Mouse (Mus musculus) R1 (cell line): ENCODE results near the gene Gemin5.
"Not testable (repeated sequence)": the region's sequence is repeated elsewhere in the genome, so short reads cannot be mapped to it uniquely, and the experiment has no call there.

Source experiments
- DNase-seq: peaks from one replicate; pipeline ENCODE4 v3.0.0-alpha.2; 2018; ENCODE audit warnings: low read depth, low spot score

Gemin5 gene

GRCm38 (mm10) chr11:58168167-58168915, at the start of gene Gemin5:
TSS of gene Gemin5 (minus strand) at chr11:58168539.
- DNase-seq: peak; percentile 89

DNA sequence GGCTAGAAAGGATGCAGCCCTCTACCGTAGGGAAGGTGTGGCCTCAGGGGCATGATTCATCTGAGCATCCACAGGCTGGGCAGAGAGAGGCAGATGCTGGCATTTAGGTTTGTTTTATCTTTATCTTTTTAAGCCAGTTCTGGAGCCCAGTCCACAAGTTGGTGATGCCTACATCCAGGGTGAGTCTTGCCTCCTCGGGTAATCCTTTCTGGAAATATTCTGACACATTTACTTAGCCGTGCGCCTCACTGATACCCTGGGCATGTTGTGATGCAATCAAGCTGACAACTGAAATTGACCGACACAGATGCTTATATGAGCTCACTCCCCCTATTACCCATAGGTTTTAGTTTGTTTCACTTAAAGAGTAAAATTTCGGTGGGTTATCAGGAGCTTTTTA, 48.5 kb upstream of the Gemin5 start:
- DNase-seq: no peak

- DNase-seq: no peak
Observed at GRCm38 (mm10) chr11:58215814-58216213, 47.5 kb upstream of the Gemin5 start.

- DNase-seq: not testable (repeated sequence)
Observed at GRCm38 (mm10) chr11:58215049-58215430, 46.7 kb upstream of the Gemin5 start.

DNA sequence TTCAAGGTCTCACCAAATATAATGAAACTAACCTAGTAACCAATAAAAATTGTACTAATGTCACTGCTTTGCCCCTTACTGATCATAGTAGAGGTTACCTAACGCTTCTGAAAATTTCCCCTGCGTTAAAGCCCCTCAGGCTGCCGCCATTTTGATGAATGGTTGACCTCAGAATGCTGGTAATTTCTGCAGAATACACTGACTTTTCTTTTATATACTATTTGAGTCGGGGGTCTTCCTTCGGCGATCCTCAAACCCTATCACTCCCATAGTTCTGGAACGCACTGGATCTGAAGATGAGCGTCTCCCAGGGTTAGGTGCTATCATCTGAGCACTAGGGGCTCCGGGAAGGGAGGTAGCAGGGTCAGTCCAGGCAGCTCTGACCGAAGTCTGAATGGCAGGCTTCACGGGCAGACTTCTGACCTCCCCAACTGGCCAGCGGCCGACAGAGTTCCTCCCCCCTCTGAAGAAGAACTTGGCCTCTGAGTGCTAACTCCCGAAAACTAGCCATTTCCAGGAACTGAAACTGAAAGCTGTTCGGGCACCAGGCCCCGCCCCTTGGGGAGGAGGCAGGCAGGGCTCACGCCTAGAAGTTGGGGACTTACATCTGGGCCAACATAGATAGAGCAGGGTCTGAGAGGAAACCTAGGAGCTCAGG, 46.2 kb upstream of the Gemin5 start:
- peak; percentile 68 for DNase-seq

DNA sequence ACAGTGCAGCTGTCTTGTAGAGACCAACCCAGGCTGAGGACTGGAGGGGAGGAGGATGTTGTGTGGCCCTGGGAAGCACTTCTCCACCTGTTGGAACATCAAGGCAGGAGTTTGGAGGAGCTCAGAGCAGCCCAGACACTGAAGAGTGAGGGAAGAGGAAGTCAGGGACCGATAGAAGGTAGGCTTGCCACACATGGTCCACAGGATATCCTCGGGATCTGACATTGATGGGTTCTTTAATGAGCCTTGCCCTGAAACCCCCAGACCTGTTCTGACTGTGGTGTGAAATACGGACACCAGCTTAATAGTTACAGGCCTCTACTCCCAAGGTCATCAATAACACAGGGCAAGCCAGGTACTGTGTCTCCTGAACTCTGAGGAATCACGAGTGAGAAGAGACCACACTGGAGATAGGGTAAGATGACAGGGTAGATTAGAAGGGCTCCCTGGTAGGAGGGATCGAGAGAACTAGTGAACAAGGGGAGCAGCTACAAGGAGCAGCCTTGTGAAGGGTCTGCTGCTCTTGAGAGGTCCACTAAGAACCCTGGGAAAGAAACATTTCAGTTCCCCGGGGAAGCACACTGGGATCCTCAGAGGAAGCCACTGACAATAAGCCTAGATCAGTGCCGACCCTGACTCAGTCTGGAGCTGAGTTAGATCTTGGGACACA, 45.5 kb upstream of the Gemin5 start:
- no peak for DNase-seq

DNA sequence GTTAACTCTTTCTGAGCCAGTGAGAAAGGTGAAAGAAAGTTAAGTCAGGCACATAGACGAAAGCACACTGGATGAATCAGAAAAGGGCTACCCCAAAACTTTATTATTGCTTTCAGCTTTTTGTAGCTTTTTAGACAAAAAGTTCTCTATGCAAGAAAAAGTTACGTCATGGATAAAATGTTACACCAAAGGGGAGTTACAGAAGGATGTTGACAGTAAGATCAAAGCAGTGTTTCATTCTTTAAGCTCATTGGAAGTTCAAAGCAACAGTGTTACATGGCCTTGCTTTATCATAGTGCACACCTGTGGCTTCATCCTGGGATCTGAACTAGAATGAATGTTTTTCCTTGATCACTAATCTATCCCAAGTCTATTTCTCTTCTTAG, 43.3 kb upstream of the Gemin5 start:
- no peak for DNase-seq

- DNase-seq: peak; percentile 61
Observed at GRCm38 (mm10) chr11:58211062-58211681, 42.8 kb upstream of the Gemin5 start.

- peak; percentile 40 for DNase-seq
Observed at GRCm38 (mm10) chr11:58210321-58210886, 42.1 kb upstream of the Gemin5 start.

DNA sequence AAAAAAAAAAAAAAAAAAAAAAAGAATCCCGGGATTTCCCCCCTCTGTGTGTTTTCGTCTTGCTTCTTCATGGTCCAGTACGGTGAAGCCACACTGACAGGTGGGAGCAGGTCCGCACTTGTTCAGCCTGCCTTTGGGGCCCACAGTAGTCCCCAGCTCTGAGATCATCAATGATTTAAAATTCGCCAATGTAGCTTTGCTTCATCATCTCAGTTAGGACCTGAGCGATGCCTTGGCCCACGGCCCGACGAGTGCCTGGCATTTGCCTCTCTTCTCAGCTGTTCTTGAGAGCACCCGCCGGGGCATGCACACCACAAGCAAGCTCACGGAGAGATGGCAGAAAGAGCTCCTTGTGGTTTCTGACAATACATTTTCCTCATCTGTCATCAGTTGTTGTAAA, 32.7 kb upstream of the Gemin5 start:
- no peak for DNase-seq

GRCm38 (mm10) chr11:58200226-58200625, 31.9 kb upstream of the Gemin5 start:
- DNase-seq: no peak

GRCm38 (mm10) chr11:58199229-58200037, 31.1 kb upstream of the Gemin5 start, which contains the start of the genes Igtp and Irgm2:
TSS of gene Igtp (plus strand) at chr11:58199556.
TSS of gene Irgm2 (plus strand) at chr11:58199618.
- not testable (repeated sequence) for DNase-seq

- no peak for DNase-seq
Observed at GRCm38 (mm10) chr11:58198663-58199062, 30.3 kb upstream of the Gemin5 start.

GRCm38 (mm10) chr11:58193860-58194520, 25.7 kb upstream of the Gemin5 start:
- peak; percentile 51 for DNase-seq

GRCm38 (mm10) chr11:58193326-58193725, 25.0 kb upstream of the Gemin5 start:
- no peak for DNase-seq

DNA sequence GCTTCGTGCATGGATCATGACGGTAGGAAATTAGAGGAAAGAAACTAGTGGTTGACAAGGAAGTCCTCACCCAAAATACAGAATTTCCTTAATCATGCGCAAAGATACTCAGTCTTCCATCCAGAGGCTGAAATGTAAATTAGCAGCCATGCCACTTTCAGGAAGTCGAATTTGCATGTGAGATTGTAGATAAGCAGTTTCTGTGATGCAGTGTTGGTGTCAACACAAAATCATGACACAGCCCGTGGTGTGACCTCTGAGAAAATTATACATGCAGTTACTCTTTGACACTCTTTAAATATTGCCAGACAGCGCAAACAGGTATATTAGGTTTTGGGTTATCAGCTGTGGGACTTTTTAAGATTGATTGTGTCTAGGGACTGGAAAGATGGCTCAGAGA, 21.3 kb upstream of the Gemin5 start:
- no peak for DNase-seq

DNA sequence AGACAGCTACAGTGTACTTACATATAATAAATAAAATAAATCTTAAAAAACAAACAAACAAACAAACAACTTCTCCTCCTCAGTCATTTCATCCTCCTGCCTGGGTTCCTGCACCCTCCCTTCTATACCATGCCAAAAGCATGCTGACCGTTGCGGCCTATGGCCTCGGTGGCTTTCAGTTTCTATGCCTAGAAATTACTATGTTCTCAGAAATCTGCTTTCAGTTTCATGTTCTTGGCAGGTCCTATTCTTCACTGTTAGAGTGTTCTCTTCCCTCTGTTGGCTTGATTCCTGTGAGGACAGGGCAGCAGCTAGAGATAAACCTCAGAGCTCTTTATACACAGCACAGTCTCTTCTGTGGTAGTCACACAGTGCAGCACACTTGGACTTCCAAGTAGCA, 15.2 kb upstream of the Gemin5 start:
- DNase-seq: no peak

DNA sequence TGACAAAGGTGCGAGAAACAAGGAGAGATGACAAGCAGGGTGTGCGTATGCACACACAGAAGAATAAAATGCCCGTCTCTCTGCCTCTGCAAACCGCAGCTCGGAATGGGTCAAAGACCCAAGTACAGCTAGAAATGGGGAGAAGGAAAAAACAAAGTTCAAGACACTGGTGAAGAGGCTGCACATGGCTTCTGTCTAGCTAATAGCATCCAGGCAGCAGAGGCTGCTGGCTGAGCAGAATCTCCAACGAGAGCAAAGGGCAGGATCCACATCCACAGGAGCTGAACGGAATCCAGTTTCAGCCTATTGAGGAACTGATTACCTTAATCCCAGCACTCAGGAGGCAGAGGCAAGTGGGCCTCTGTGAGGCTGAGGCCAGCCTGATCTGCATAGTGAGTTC, 12.4 kb upstream of the Gemin5 start:
- no peak for DNase-seq

DNA sequence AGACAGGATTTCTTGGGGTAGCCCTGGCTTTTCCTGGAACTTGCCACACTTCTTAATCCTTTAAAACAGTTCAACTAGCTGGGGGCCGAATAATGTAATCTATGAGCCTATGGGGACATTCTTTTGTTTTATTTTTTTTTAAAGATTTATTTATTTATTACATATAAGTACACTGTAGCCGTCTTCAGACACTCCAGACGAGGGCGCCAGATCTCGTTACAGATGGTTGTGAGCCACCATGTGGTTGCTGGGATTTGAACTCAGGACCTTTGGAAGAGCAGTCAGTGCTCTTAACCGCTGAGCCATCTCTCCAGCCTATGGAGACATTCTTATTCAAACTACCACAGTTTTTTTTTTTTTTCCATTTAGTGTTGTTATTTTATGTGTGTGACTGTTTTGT, 11.6 kb upstream of the Gemin5 start:
- DNase-seq: not testable (repeated sequence)

DNA sequence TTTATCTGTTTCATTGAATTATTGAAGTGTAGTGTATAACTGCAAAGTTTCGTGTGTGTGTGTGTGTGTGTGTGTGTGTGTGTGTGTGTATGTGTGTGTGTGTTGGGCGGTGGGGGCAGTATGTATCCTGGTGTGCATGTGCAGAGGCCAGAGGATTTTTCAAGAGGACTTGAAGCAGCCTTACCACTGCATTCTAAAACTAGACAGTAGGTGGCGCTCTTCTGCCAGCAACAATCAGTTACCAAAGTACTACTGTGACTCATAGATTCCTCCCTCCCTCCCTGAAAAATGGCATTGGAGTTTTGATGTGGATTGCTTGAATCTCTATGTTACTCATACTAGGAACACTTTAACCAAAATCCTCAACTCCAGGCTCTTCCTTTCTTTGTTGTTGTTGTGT, 11.2 kb upstream of the Gemin5 start:
- peak; percentile 90 for DNase-seq
